Mouse (Mus musculus) left cerebral cortex, postnatal 10 days (tissue): ENCODE results near the gene Slc9a3. TPM values are rescaled to one million over a fixed set of nuclear protein-coding genes. Genes with fewer than 3 reads are reported as not detected.

Experiments
- total RNA-seq, 2 experiments: library from RNA; stranded (reverse); gene quantifications; 2 replicates each; pipeline ENCODE4 v1.2.3; 2021

The Slc9a3 gene
- total RNA-seq, 2 experiments from 2014 or later = 0.73 to 1.2 TPM

Other genes starting within 250 kb of the Slc9a3 start
- 1 to 10 TPM; 1.6 to 2.0 TPM for gene Trip13, start 183.7 kb upstream of the Slc9a3 start, total RNA-seq
- gene Brd9, start 183.6 kb upstream of the Slc9a3 start, total RNA-seq = 10 to 100 TPM; 84.8 to 92.0 TPM
- not detected for gene Zdhhc11, start 157.6 kb upstream of the Slc9a3 start, total RNA-seq
- gene Tppp, start 112.0 kb upstream of the Slc9a3 start, total RNA-seq = 100 to 1,000 TPM; 123 to 126 TPM
- gene Cep72, start 59.2 kb upstream of the Slc9a3 start, total RNA-seq = 1 to 10 TPM; 1.7 to 2.3 TPM
- 10 to 100 TPM; 69.9 to 70.3 TPM for gene Exoc3, start 87.3 kb downstream of the Slc9a3 start, total RNA-seq
- under 1 TPM; 0.81 to 0.99 TPM for gene Ahrr, start 170.9 kb downstream of the Slc9a3 start, total RNA-seq
- 10 to 100 TPM; 71.3 to 73.2 TPM for gene Pdcd6, start 196.1 kb downstream of the Slc9a3 start, total RNA-seq
- gene Sdha, start 228.8 kb downstream of the Slc9a3 start, total RNA-seq = 100 to 1,000 TPM; 225 to 226 TPM
- gene Ccdc127, start 228.9 kb downstream of the Slc9a3 start, total RNA-seq = 10 to 100 TPM; 59.8 to 60.5 TPM
- not detected for gene Lrrc14b, start 242.5 kb downstream of the Slc9a3 start, total RNA-seq